Mouse (Mus musculus): ENCODE data around the gene B4galt4.

GRCm38 (mm10) chr16:38798957-38799450, 56.9 kb downstream of the B4galt4 start:
- TF ChIP-seq POLR2A (IDR thresholded peaks at IDR 0.05; ENCODE audit: insufficient read depth, low read length) (no peak), CTCF (IDR thresholded peaks at IDR 0.05; ENCODE audit: low read depth, low read length) (no peak)

All from ES-Bruce4 (cell line).